Mouse (Mus musculus) WW6 (cell line): ENCODE measurements around the gene Pitpnm1.

Experiments
- DNase-seq: peaks from one replicate; pipeline ENCODE4 v3.0.0-alpha.2; 2013; ENCODE audit warnings: low read depth, low spot score

Gene Pitpnm1

GRCm38 (mm10) chr19:4137913-4138312 lies 38.1 kb downstream of the Pitpnm1 start:
- DNase-seq, result no peak

GRCm38 (mm10) chr19:4139446-4139845 lies 39.6 kb downstream of the Pitpnm1 start, which contains the start of gene Gpr152:
Gpr152 (plus strand) TSS chr19:4139787.
- no peak for DNase-seq

GRCm38 (mm10) chr19:4140147-4140546 lies 40.3 kb downstream of the Pitpnm1 start:
- no peak for DNase-seq

GRCm38 (mm10) chr19:4142416-4143173 lies 42.8 kb downstream of the Pitpnm1 start:
- no peak for DNase-seq

- DNase-seq, result no peak
Measured at GRCm38 (mm10) chr19:4143759-4144268, 44.0 kb downstream of the Pitpnm1 start, which contains the start of gene Cabp4. Cabp4 (minus strand) TSS chr19:4144033.

- DNase-seq, result no peak
Measured at GRCm38 (mm10) chr19:4144550-4145498, 45.0 kb downstream of the Pitpnm1 start.

- DNase-seq, result no peak
Measured at GRCm38 (mm10) chr19:4145936-4146335, 46.1 kb downstream of the Pitpnm1 start.

- no peak for DNase-seq
Measured at GRCm38 (mm10) chr19:4146366-4147021, 46.7 kb downstream of the Pitpnm1 start.

- DNase-seq, result no peak
Measured at GRCm38 (mm10) chr19:4147022-4147405, 47.2 kb downstream of the Pitpnm1 start.

- no peak for DNase-seq
Measured at GRCm38 (mm10) chr19:4147782-4148490, 48.1 kb downstream of the Pitpnm1 start.

- DNase-seq, result peak; percentile 75
Measured at GRCm38 (mm10) chr19:4148491-4148806, 48.7 kb downstream of the Pitpnm1 start, which contains the start of gene Coro1b. Coro1b (plus strand) TSS chr19:4148619.

GRCm38 (mm10) chr19:4148819-4149218 lies 49.0 kb downstream of the Pitpnm1 start:
- no peak for DNase-seq

- DNase-seq, result no peak
Measured at GRCm38 (mm10) chr19:4149283-4149682, 49.5 kb downstream of the Pitpnm1 start.

- DNase-seq, result no peak
Measured at GRCm38 (mm10) chr19:4149764-4150461, 50.1 kb downstream of the Pitpnm1 start.

GRCm38 (mm10) chr19:4150567-4151487 lies 51.0 kb downstream of the Pitpnm1 start:
- DNase-seq, result no peak

- no peak for DNase-seq
Measured at GRCm38 (mm10) chr19:4151488-4151860, 51.7 kb downstream of the Pitpnm1 start.

GRCm38 (mm10) chr19:4151898-4152297 lies 52.1 kb downstream of the Pitpnm1 start:
- DNase-seq, result no peak

- no peak for DNase-seq
Measured at GRCm38 (mm10) chr19:4152445-4153231, 52.8 kb downstream of the Pitpnm1 start.

- no peak for DNase-seq
Measured at GRCm38 (mm10) chr19:4153232-4153654, 53.4 kb downstream of the Pitpnm1 start, which contains the start of gene Ptprcap. Ptprcap (plus strand) TSS chr19:4153604.
